Mouse (Mus musculus) embryo, embryonic 9.5 days (tissue): ENCODE data around the gene C4b.
"Not testable (repeated sequence)": the region's sequence is repeated elsewhere in the genome, so short reads cannot be mapped to it uniquely, and the experiment has no call there.

ENCODE experiments used
- DNase-seq: peaks from one replicate; pipeline ENCODE4 v3.0.0-alpha.2; 2017; ENCODE audit errors: extremely low spot score

Gene C4b

GRCm38 (mm10) chr17:34706476-34706875 lies 37.2 kb downstream of the C4b start:
- not testable (repeated sequence) for DNase-seq

- DNase-seq: no peak
Observed at GRCm38 (mm10) chr17:34700671-34701071, 43.0 kb downstream of the C4b start.

- DNase-seq: no peak
Observed at GRCm38 (mm10) chr17:34699575-34700408, 43.9 kb downstream of the C4b start.

GRCm38 (mm10) chr17:34692906-34693305 lies 50.8 kb downstream of the C4b start:
- no peak for DNase-seq

- no peak for DNase-seq
Observed at GRCm38 (mm10) chr17:34690458-34690857, 53.2 kb downstream of the C4b start.

- no peak for DNase-seq
Observed at GRCm38 (mm10) chr17:34688889-34689288, 54.8 kb downstream of the C4b start.

GRCm38 (mm10) chr17:34685120-34686110 lies 58.3 kb downstream of the C4b start:
- DNase-seq: no peak

GRCm38 (mm10) chr17:34684253-34684893 lies 59.3 kb downstream of the C4b start:
- no peak for DNase-seq

GRCm38 (mm10) chr17:34683686-34684220 lies 59.9 kb downstream of the C4b start:
- DNase-seq: no peak

- no peak for DNase-seq
Observed at GRCm38 (mm10) chr17:34683179-34683578, 60.5 kb downstream of the C4b start.

- no peak for DNase-seq
Observed at GRCm38 (mm10) chr17:34681881-34682536, 61.7 kb downstream of the C4b start.

- no peak for DNase-seq
Observed at GRCm38 (mm10) chr17:34681132-34681571, 62.5 kb downstream of the C4b start.

- DNase-seq: no peak
Observed at GRCm38 (mm10) chr17:34680621-34681020, 63.1 kb downstream of the C4b start.

- DNase-seq: no peak
Observed at GRCm38 (mm10) chr17:34680191-34680590, 63.5 kb downstream of the C4b start.
